Comparison of ENCODE assay signal across 23 mouse cellular contexts in the genomic region with DNA sequence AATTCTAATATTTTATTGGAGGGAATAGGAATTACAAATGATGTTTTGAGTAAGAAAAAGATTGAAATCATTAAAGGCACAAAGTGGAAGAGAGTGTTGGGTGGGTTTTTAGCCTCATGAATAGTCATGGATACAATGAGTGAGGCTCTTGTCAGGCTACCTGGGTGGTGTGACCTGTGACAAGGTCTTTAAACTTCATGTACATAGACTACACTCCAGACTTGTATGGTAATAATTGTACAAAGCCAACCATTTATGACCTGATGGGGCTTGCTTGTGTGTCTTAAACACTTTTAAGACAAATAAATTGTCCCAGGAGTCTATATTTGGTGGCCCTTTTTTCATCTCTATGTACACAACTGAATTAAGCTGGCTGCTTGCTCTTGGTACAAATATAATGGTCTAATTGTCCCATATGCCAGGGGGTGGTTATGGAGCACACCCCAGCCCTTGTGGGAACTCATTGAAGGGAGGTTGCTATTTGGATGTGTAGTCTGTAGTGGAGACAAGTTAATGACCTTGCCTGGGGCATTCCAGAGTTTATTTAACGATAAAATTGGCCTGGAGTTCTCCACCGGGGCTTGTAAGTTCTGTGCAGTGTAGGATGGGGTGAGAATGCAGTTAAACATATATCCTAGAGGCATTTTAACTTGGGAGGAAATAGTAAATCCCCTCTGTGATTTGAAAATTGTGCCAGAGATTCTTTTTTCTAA.
"Had no signal": no experiment of that assay in that cellular context is flagged by ENCODE, and none has a peak within 500 bp of the region (broad histone marks: within the 10 kb centered on the region; RNA-seq: fewer than 3 reads in every experiment).

No protein-coding gene starts in this region.

- H3K4me2 ChIP-seq: liver, embryonic 12.5 days; liver, embryonic 15.5 days; lung, embryonic 15.5 days; midbrain, embryonic 13.5 days; neural tube, embryonic 12.5 days; neural tube, embryonic 15.5 days; stomach, embryonic 15.5 days had no signal

- H3K27ac ChIP-seq: kidney, postnatal 0 days; layer of hippocampus, adult 2 months; liver, embryonic 12.5 days; liver, embryonic 15.5 days; lung, embryonic 15.5 days; midbrain, embryonic 10.5 days; midbrain, embryonic 13.5 days; neural tube, embryonic 12.5 days; neural tube, embryonic 15.5 days; stomach, embryonic 15.5 days had no signal

- H3K9ac ChIP-seq: liver, embryonic 12.5 days; liver, embryonic 15.5 days; lung, embryonic 15.5 days; midbrain, embryonic 13.5 days; neural tube, embryonic 12.5 days; neural tube, embryonic 15.5 days; stomach, embryonic 15.5 days had no signal

- H3K4me1 ChIP-seq: liver, embryonic 12.5 days; liver, embryonic 15.5 days; lung, embryonic 15.5 days; megakaryocyte, embryonic 14.5 days; midbrain, embryonic 10.5 days; midbrain, embryonic 13.5 days; neural tube, embryonic 12.5 days; neural tube, embryonic 15.5 days; stomach, embryonic 15.5 days had no signal

- H3K36me3 ChIP-seq: liver, embryonic 12.5 days; liver, embryonic 15.5 days; lung, embryonic 15.5 days; midbrain, embryonic 10.5 days; midbrain, embryonic 13.5 days; neural tube, embryonic 12.5 days; neural tube, embryonic 15.5 days; stomach, embryonic 15.5 days had no signal

- H3K27me3 ChIP-seq: liver, embryonic 12.5 days; liver, embryonic 15.5 days; lung, embryonic 15.5 days; megakaryocyte, embryonic 14.5 days; midbrain, embryonic 13.5 days; neural tube, embryonic 12.5 days; neural tube, embryonic 15.5 days; stomach, embryonic 15.5 days had no signal

- DNase-seq: kidney, adult 2 months; kidney, postnatal 25 days; layer of hippocampus, adult 9-11 months; liver; lung, adult 18-20 months; lung, postnatal 10 days; lung, postnatal 36 days; right cerebral cortex, adult 18-20 months; right cerebral cortex, postnatal 14 days; spleen, adult 18-20 months; thymus, postnatal 25 days had no signal

- ATAC-seq: intestine, postnatal 0 days; liver, embryonic 12.5 days; midbrain, embryonic 13.5 days had no signal

- H3K9me3 ChIP-seq: liver, embryonic 12.5 days; liver, embryonic 15.5 days; lung, embryonic 15.5 days; megakaryocyte, embryonic 14.5 days; midbrain, embryonic 10.5 days; midbrain, embryonic 13.5 days; neural tube, embryonic 12.5 days; neural tube, embryonic 15.5 days; stomach, embryonic 15.5 days had no signal

- H3K4me3 ChIP-seq: layer of hippocampus, adult 2 months; liver, embryonic 12.5 days; liver, embryonic 15.5 days; lung, embryonic 15.5 days; megakaryocyte, embryonic 14.5 days; midbrain, embryonic 10.5 days; midbrain, embryonic 13.5 days; neural tube, embryonic 12.5 days; neural tube, embryonic 15.5 days; stomach, embryonic 15.5 days had no signal
